ENCODE assay signal across 4 mouse cellular contexts in genomic region chr17:6699502-6699901, GRCm38 (mm10). TPM values are rescaled to one million over a fixed set of nuclear protein-coding genes. Genes with fewer than 3 reads are reported as not detected.
"Had no signal": no experiment of that assay in that cellular context is flagged by ENCODE, and none has a peak within 500 bp of the region (broad histone marks: within the 10 kb centered on the region; RNA-seq: fewer than 3 reads in every experiment).

No protein-coding gene starts in this region.

RNA-seq across cellular contexts. Expression of gene Sytl3, which starts 40.6 kb away (rescaled TPM):
- polyA plus RNA-seq: heart, embryonic 13.5 days; limb, embryonic 10.5 days; limb, embryonic 12.5 days; liver, embryonic 11.5 days had no signal
